Mouse (Mus musculus): ENCODE data around the gene Pygm.
A peak's percentile ranks its signal among the peaks of the same experiment; 100 is the strongest.

Pygm gene

GRCm38 (mm10) chr19:6409936-6410335, 25.7 kb downstream of the Pygm start:
- no peak for DNase-seq (ENCODE audit: low spot score)

GRCm38 (mm10) chr19:6412798-6413197, 28.6 kb downstream of the Pygm start:
- DNase-seq (ENCODE audit: low spot score), result no peak

- DNase-seq (ENCODE audit: low spot score), result no peak
Measured at GRCm38 (mm10) chr19:6415454-6415853, 31.3 kb downstream of the Pygm start.

- no peak for DNase-seq (ENCODE audit: low spot score)
Measured at GRCm38 (mm10) chr19:6416124-6416770, 32.0 kb downstream of the Pygm start.

- no peak for DNase-seq (ENCODE audit: low spot score)
Measured at GRCm38 (mm10) chr19:6416894-6417761, 32.9 kb downstream of the Pygm start.

- DNase-seq (ENCODE audit: low spot score), result peak; percentile 93
Measured at GRCm38 (mm10) chr19:6418233-6418879, 34.2 kb downstream of the Pygm start, which contains the start of gene Nrxn2. Nrxn2 (plus strand) TSS chr19:6418731.

GRCm38 (mm10) chr19:6418984-6419692, 34.9 kb downstream of the Pygm start:
- DNase-seq (ENCODE audit: low spot score), result no peak

- DNase-seq (ENCODE audit: low spot score), result no peak
Measured at GRCm38 (mm10) chr19:6419805-6420310, 35.7 kb downstream of the Pygm start.

GRCm38 (mm10) chr19:6420481-6421210, 36.4 kb downstream of the Pygm start:
- peak; percentile 64 for DNase-seq (ENCODE audit: low spot score)

GRCm38 (mm10) chr19:6421211-6421590, 37.0 kb downstream of the Pygm start:
- DNase-seq (ENCODE audit: low spot score), result no peak

GRCm38 (mm10) chr19:6422014-6422413, 37.8 kb downstream of the Pygm start:
- no peak for DNase-seq (ENCODE audit: low spot score)

GRCm38 (mm10) chr19:6423241-6423640, 39.0 kb downstream of the Pygm start:
- DNase-seq (ENCODE audit: low spot score), result no peak

- DNase-seq (ENCODE audit: low spot score), result no peak
Measured at GRCm38 (mm10) chr19:6424137-6424881, 40.1 kb downstream of the Pygm start.

- no peak for DNase-seq (ENCODE audit: low spot score)
Measured at GRCm38 (mm10) chr19:6425595-6425994, 41.4 kb downstream of the Pygm start.

- DNase-seq (ENCODE audit: low spot score), result no peak
Measured at GRCm38 (mm10) chr19:6426703-6427500, 42.7 kb downstream of the Pygm start.

GRCm38 (mm10) chr19:6427653-6428434, 43.6 kb downstream of the Pygm start:
- DNase-seq (ENCODE audit: low spot score), result no peak

GRCm38 (mm10) chr19:6428501-6429200, 44.5 kb downstream of the Pygm start:
- no peak for DNase-seq (ENCODE audit: low spot score)

GRCm38 (mm10) chr19:6443016-6443415, 58.8 kb downstream of the Pygm start:
- no peak for DNase-seq (ENCODE audit: low spot score)
